Comparison of ENCODE assay signal across 8 mouse cellular contexts in genomic region chr2:166563890-166564289, GRCm38 (mm10).
A peak's percentile ranks its signal among the peaks of the same experiment; 100 is the strongest.
DNase-seq lines count a peak whose midpoint lies in the region; ATAC-seq lines count a peak whose summit lies in the region.

No protein-coding gene starts in this region.

- ATAC-seq in megakaryocyte, adult 5-6 weeks (ENCODE audit: poor library complexity, severe bottlenecking), result peak; percentile 77

- DNase-seq in T-cell, adult 2 months (ENCODE audit: low spot score), result peak; percentile 77
- peak; percentile 86 to 87 for DNase-seq in cerebellum, postnatal 4 days (ENCODE audit: low spot score in 2 of 2)
- peak; percentile 66 for DNase-seq in gastrocnemius, adult 8-10 months (ENCODE audit: low spot score in 2 of 2)
- DNase-seq in hindlimb bud, embryonic 11.5 days (ENCODE audit: extremely low spot score, low read depth, low spot score), result peak; percentile 82
- peak; percentile 54 to 77 for DNase-seq in left cerebral cortex, adult 8-10 months (ENCODE audit: low spot score in 2 of 2)
- DNase-seq in right cerebral cortex, adult 2 months (ENCODE audit: low spot score in 2 of 2), result peak; percentile 87 to 91
- peak; percentile 75 for DNase-seq in urinary bladder, adult 2 months (ENCODE audit: low spot score)

Comparison
In these comparisons a context has a peak if more than half of its experiments do, and no peak if none do; other contexts are left out.
1. Peak in every context shown above with its lines: DNase-seq and ATAC-seq.